Mouse (Mus musculus) limb, embryonic 10.5 days (tissue): ENCODE data around the gene Tnfrsf18. TPM values are rescaled to one million over a fixed set of nuclear protein-coding genes. Genes with fewer than 3 reads are reported as not detected.

Source experiments
- DNase-seq: peaks from one replicate; pipeline ENCODE4 v3.0.0-alpha.2; 2017; ENCODE audit warnings: low spot score
- H3K27ac ChIP-seq: fragments of 300-500 bp; sonication (generic); 2 replicates; pipeline ENCODE4 v1.5.1; 2016; ENCODE audit warnings: mild to moderate bottlenecking
- H3K27me3 ChIP-seq: fragments of 300-500 bp; sonication (generic); 2 replicates; pipeline ENCODE4 v1.6.1; 2016; ENCODE audit warnings: low read depth, mild to moderate bottlenecking; ENCODE audit not compliant: poor library complexity, severe bottlenecking
- H3K36me3 ChIP-seq: fragments of 300-500 bp; sonication (generic); 2 replicates; pipeline ENCODE4 v1.6.1; 2016; ENCODE audit warnings: mild to moderate bottlenecking, moderate library complexity
- H3K4me1 ChIP-seq: fragments of 300-500 bp; sonication (generic); 2 replicates; pipeline ENCODE4 v1.6.1; 2016
- H3K4me3 ChIP-seq: fragments of 300-500 bp; sonication (generic); 2 replicates; pipeline ENCODE4 v1.5.1; 2016; ENCODE audit warnings: mild to moderate bottlenecking, moderate library complexity
- H3K9me3 ChIP-seq: fragments of 300-500 bp; sonication (generic); replicated peaks from 2 replicates; pipeline ENCODE4 v1.6.1; 2016; ENCODE audit warnings: mild to moderate bottlenecking
- WGBS: fragments of 180-500 bp; shearing (Covaris S2); methylation state at CpG from one replicate; pipeline ENCODE4 v1.1.7; 2016; 5-methylcytosine and 5-hydroxymethylcytosine counted together
- microRNA counts: library from miRNA; unstranded; fragments of <30 nt; microRNA quantifications from one replicate; lab custom pipeline; 2017
- microRNA-seq: library from miRNA; unstranded; fragments of <30 nt; microRNA quantifications from one replicate; pipeline ENCODE4, GENCODE M21; 2017
- polyA plus RNA-seq: library from polyadenylated mRNA; unstranded; fragments of >200 nt; fragmentation: Nextera tagmentation; extraction: Ambion mirVana; gene quantifications from 2 replicates; pipeline ENCODE4 v1.2.1, GENCODE M21; 2016

Tnfrsf18 gene
- polyA plus RNA-seq, 1 experiment from 2014 or later: 1.5 TPM

GRCm38 (mm10) chr4:156065156-156065894 is 39.4 kb downstream of the Tnfrsf18 start:
- Histone ChIP-seq H3K4me3 (no peak overlapping the region), H3K27me3 (no peaks in the 10 kb centered on the region), H3K36me3 (no peaks in the 10 kb centered on the region), H3K9me3 (no peaks in the 10 kb centered on the region), H3K27ac (no peak overlapping the region), H3K4me1 (peaks cover 23% of the 10 kb centered on the region)
- 86% methylated on average over 10 of the region's 10 CpGs for WGBS
- DNase-seq: no peak

- Histone ChIP-seq H3K4me3 (no peak overlapping the region), H3K9me3 (no peaks in the 10 kb centered on the region), H3K36me3 (no peaks in the 10 kb centered on the region), H3K27me3 (no peaks in the 10 kb centered on the region), H3K4me1 (peaks cover 29% of the 10 kb centered on the region), H3K27ac (no peak overlapping the region)
- 57% methylated on average over 5 of the region's 5 CpGs for WGBS
- no peak for DNase-seq
These were observed 41.4 kb downstream of the Tnfrsf18 start for GRCm38 (mm10) chr4:156067256-156067949.

DNA sequence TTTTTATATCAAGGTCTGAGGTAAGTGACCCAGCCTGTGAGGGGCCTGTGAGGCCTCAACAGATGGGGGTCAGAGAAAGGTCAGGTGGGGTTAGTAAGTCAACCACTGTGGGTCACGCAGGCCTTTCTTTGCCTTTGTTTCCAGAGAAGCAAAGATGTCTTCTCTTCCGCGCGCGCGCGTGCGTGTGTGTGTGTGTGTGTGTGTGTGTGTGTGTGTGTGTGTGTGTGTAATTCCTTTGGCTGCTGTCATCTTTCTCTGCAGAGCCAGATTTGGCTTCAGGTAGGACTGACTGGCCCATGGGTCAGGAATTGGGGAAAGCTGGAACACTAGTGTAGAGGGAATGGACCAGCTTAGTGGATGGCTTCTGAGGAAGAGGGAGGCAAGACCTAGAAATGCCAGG is 43.7 kb downstream of the Tnfrsf18 start:
- WGBS: 87% methylated on average over 8 of the region's 8 CpGs
- Histone ChIP-seq H3K4me1 (peaks cover 22% of the 10 kb centered on the region), H3K9me3 (no peaks in the 10 kb centered on the region), H3K36me3 (no peaks in the 10 kb centered on the region), H3K27ac (peak overlapping the region; percentile 75; the same call in 1 of the 2 replicates), H3K4me3 (no peak overlapping the region), H3K27me3 (no peaks in the 10 kb centered on the region)
- no peak for DNase-seq

DNA sequence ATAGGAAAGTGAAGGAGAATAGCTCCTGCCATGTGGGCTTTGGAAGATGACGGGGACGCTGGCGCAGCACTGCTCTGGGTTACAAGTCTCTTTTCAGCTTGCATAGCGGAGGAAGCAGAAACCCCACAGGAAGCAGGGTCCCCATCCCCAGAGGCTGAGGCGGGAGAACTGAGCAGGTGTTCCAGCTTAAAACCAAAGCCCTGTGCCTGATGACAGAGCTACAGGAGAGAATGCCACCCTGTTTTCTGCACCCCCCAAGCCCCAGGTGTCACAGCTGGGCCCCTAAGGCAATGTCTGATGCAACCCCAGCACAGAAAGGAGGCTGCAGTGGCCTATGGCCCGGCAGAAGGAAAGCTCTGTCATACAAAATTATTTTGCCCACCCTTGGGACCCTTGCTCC is 44.3 kb downstream of the Tnfrsf18 start:
- Histone ChIP-seq H3K27me3 (no peaks in the 10 kb centered on the region), H3K4me1 (peaks cover 22% of the 10 kb centered on the region), H3K27ac (peak overlapping the region; percentile 75), H3K36me3 (no peaks in the 10 kb centered on the region), H3K9me3 (no peaks in the 10 kb centered on the region), H3K4me3 (0 out of 2 replicates have a peak overlapping the region, but pooled peaks have one; percentile 2)
- 63% methylated on average over 6 of the region's 6 CpGs for WGBS
- DNase-seq: no peak

GRCm38 (mm10) chr4:156070716-156071115 is 44.8 kb downstream of the Tnfrsf18 start:
- Histone ChIP-seq H3K4me1 (peaks cover 22% of the 10 kb centered on the region), H3K27ac (peak overlapping the region; percentile 75), H3K36me3 (no peaks in the 10 kb centered on the region), H3K27me3 (no peaks in the 10 kb centered on the region), H3K9me3 (no peaks in the 10 kb centered on the region), H3K4me3 (0 out of 2 replicates have a peak overlapping the region, but pooled peaks have one; percentile 2)
- WGBS: 45% methylated on average over 2 of the region's 2 CpGs
- peak; percentile 38 for DNase-seq

- peaks cover 22% of the 10 kb centered on the region for H3K27me3 ChIP-seq
- H3K4me1 ChIP-seq: peaks cover 22% of the 10 kb centered on the region
- WGBS: 9% methylated on average over 8 of the region's 8 CpGs
- peak overlapping the region; percentile 84 for H3K27ac ChIP-seq
- peak overlapping the region; percentile 56 for H3K4me3 ChIP-seq
- H3K36me3 ChIP-seq: no peaks in the 10 kb centered on the region
- peak; percentile 39 for DNase-seq
- no peaks in the 10 kb centered on the region for H3K9me3 ChIP-seq
These were observed 51.0 kb downstream of the Tnfrsf18 start for GRCm38 (mm10) chr4:156076911-156077382.

GRCm38 (mm10) chr4:156077499-156078301 is 51.7 kb downstream of the Tnfrsf18 start:
- Histone ChIP-seq H3K4me3 (peak overlapping the region; percentile 56), H3K4me1 (peaks cover 22% of the 10 kb centered on the region), H3K27me3 (peaks cover 22% of the 10 kb centered on the region), H3K27ac (peak overlapping the region; percentile 84), H3K36me3 (no peaks in the 10 kb centered on the region), H3K9me3 (no peaks in the 10 kb centered on the region)
- WGBS: under 1% methylated on average over 58 of the region's 58 CpGs
- DNase-seq: peak; percentile 76

MicroRNAs within 50 kb of the gene (microRNA counts, 519-probe panel; counts per million panel counts)
- microRNA mmu-miR-200a (lab: Ali Mortazavi, UCI): 684 counts per million, percentile 72 among the panel's probes with 10 or more counts
- microRNA mmu-miR-200b (lab: Ali Mortazavi, UCI): 5,607 counts per million, percentile 91 among the panel's probes with 10 or more counts
- 4,610 counts per million, percentile 83 among the panel's probes with 10 or more counts for microRNA mmu-miR-429 (lab: Ali Mortazavi, UCI)

Small RNA genes lying within 50 kb of the gene (microRNA-seq; reads per million reads assigned to microRNA genes)
- 199 reads per million, percentile 57 among the genes with 10 or more reads in this experiment for gene Mir200a
- 871 reads per million, percentile 72 among the genes with 10 or more reads in this experiment for gene Mir200b
- gene Mir429: 3,218 reads per million, percentile 87 among the genes with 10 or more reads in this experiment

Other genes starting within 250 kb of the Tnfrsf18 start
- gene Tmem88b, start 240.3 kb upstream of the Tnfrsf18 start, polyA plus RNA-seq: 0.30 and 0.33 TPM in 2 replicates
- gene Ankrd65, start 235.7 kb upstream of the Tnfrsf18 start, polyA plus RNA-seq: 0.18 TPM in 1 of 2 replicates, not detected in the other
- gene Mrpl20, start 223.3 kb upstream of the Tnfrsf18 start, polyA plus RNA-seq: 246 and 297 TPM in 2 replicates
- 174 and 196 TPM in 2 replicates for gene Ccnl2, start 213.7 kb upstream of the Tnfrsf18 start, polyA plus RNA-seq
- gene Aurkaip1, start 194.9 kb upstream of the Tnfrsf18 start, polyA plus RNA-seq: 186 and 204 TPM in 2 replicates
- 39.2 and 48.9 TPM in 2 replicates for gene Mxra8, start 186.5 kb upstream of the Tnfrsf18 start, polyA plus RNA-seq
- gene Dvl1, start 178.8 kb upstream of the Tnfrsf18 start, polyA plus RNA-seq: 3.8 and 4.7 TPM in 2 replicates
- gene Tas1r3, start 162.8 kb upstream of the Tnfrsf18 start, polyA plus RNA-seq: 0.24 and 0.31 TPM in 2 replicates
- gene Cptp, start 156.7 kb upstream of the Tnfrsf18 start, polyA plus RNA-seq: 18.9 and 19.0 TPM in 2 replicates
- 106 and 107 TPM in 2 replicates for gene Ints11, start 156.6 kb upstream of the Tnfrsf18 start, polyA plus RNA-seq
- gene Pusl1, start 134.4 kb upstream of the Tnfrsf18 start, polyA plus RNA-seq: 52.4 and 55.5 TPM in 2 replicates
- 20.9 and 25.3 TPM in 2 replicates for gene Acap3, start 134.3 kb upstream of the Tnfrsf18 start, polyA plus RNA-seq
- 163 and 168 TPM in 2 replicates for gene Ube2j2, start 82.3 kb upstream of the Tnfrsf18 start, polyA plus RNA-seq
- gene C1qtnf12, start 63.8 kb upstream of the Tnfrsf18 start, polyA plus RNA-seq: 23.4 and 24.5 TPM in 2 replicates
- gene B3galt6, start 33.5 kb upstream of the Tnfrsf18 start, polyA plus RNA-seq: 13.3 and 14.8 TPM in 2 replicates
- 143 and 149 TPM in 2 replicates for gene Sdf4, start 33.3 kb upstream of the Tnfrsf18 start, polyA plus RNA-seq
- gene Tnfrsf4, start 12.3 kb upstream of the Tnfrsf18 start, polyA plus RNA-seq: 0.60 and 0.61 TPM in 2 replicates
- gene Ttll10, start 33.2 kb downstream of the Tnfrsf18 start, polyA plus RNA-seq: 0.54 and 0.67 TPM in 2 replicates
- gene 9430015G10Rik, start 83.8 kb downstream of the Tnfrsf18 start, polyA plus RNA-seq: 76.0 and 78.5 TPM in 2 replicates
- 0.77 and 0.96 TPM in 2 replicates for gene Rnf223, start 104.3 kb downstream of the Tnfrsf18 start, polyA plus RNA-seq
- 36.5 and 49.0 TPM in 2 replicates for gene Agrn, start 171.3 kb downstream of the Tnfrsf18 start, polyA plus RNA-seq
- 0.20 and 0.45 TPM in 2 replicates for gene Isg15, start 174.7 kb downstream of the Tnfrsf18 start, polyA plus RNA-seq
- 1.1 and 1.2 TPM in 2 replicates for gene AW011738, start 177.1 kb downstream of the Tnfrsf18 start, polyA plus RNA-seq
- gene Perm1, start 189.7 kb downstream of the Tnfrsf18 start, polyA plus RNA-seq: 0.18 and 0.29 TPM in 2 replicates
- gene Plekhn1, start 208.7 kb downstream of the Tnfrsf18 start, polyA plus RNA-seq: 24.2 and 25.2 TPM in 2 replicates
- 103 and 141 TPM in 2 replicates for gene Noc2l, start 209.8 kb downstream of the Tnfrsf18 start, polyA plus RNA-seq
- 0.59 and 1.1 TPM in 2 replicates for gene Samd11, start 229.5 kb downstream of the Tnfrsf18 start, polyA plus RNA-seq